Mouse (Mus musculus) thymus, adult 2 months (tissue): Measurements from ENCODE around the gene Fblim1. TPM values are rescaled to one million over a fixed set of nuclear protein-coding genes. Genes with fewer than 3 reads are reported as not detected.

Source experiments
- DNase-seq: peaks from one replicate; pipeline ENCODE4 v3.0.0; 2021
- H3K27ac ChIP-seq: fragments of 200-500 bp; 2 replicates; pipeline ENCODE4 v1.5.1; 2012; ENCODE audit warnings: low read length, control low read depth; ENCODE audit not compliant: control insufficient read depth, insufficient read depth
- H3K27me3 ChIP-seq: fragments of 200-500 bp; 2 replicates; pipeline ENCODE4 v1.6.1; 2012; ENCODE audit warnings: mild to moderate bottlenecking, low read length, moderate library complexity, mixed read lengths; ENCODE audit not compliant: control insufficient read depth, insufficient read depth
- H3K36me3 ChIP-seq: fragments of 200-500 bp; 2 replicates; pipeline ENCODE4 v1.6.1; 2012; ENCODE audit warnings: mild to moderate bottlenecking, low read length, moderate library complexity; ENCODE audit not compliant: control insufficient read depth, insufficient read depth
- H3K4me1 ChIP-seq: fragments of 200-500 bp; replicated peaks from 2 replicates; pipeline ENCODE4 v1.6.1; 2012; ENCODE audit warnings: low read length; ENCODE audit not compliant: control insufficient read depth, insufficient read depth
- H3K4me3 ChIP-seq: fragments of 200-500 bp; 2 replicates; pipeline ENCODE4 v1.5.1; 2012; ENCODE audit warnings: mild to moderate bottlenecking, low read length, control low read depth, moderate library complexity; ENCODE audit not compliant: control insufficient read depth, insufficient read depth
- CTCF ChIP-seq: fragments of 200-500 bp; IDR thresholded peaks from 2 replicates; pipeline ENCODE4 v1.5.1; 2012; ENCODE audit warnings: mild to moderate bottlenecking, control low read depth, low read length, moderate library complexity, borderline replicate concordance; ENCODE audit not compliant: control insufficient read depth, poor library complexity, insufficient read depth; ENCODE audit errors: extremely low read depth
- POLR2A ChIP-seq: fragments of 200-500 bp; IDR thresholded peaks from 2 replicates; pipeline ENCODE4 v1.6.1; 2012; ENCODE audit warnings: mild to moderate bottlenecking, low read length, control low read depth, moderate library complexity; ENCODE audit not compliant: control insufficient read depth, poor library complexity, insufficient read depth; ENCODE audit errors: extremely low read depth
- WGBS: fragments of 180-500 bp; shearing (Covaris S2); methylation state at CpG from one replicate; pipeline ENCODE4 v1.1.7; 2018; 5-methylcytosine and 5-hydroxymethylcytosine counted together
- polyA plus RNA-seq: library from polyadenylated mRNA; depleted of rRNA; stranded (reverse); fragments of >200 nt; gene quantifications from 2 replicates; pipeline ENCODE4 v1.2.3, GENCODE M21; 2012; rRNA removed

Fblim1 gene
- polyA plus RNA-seq = 9.5 and 16.2 TPM in 2 replicates

DNA sequence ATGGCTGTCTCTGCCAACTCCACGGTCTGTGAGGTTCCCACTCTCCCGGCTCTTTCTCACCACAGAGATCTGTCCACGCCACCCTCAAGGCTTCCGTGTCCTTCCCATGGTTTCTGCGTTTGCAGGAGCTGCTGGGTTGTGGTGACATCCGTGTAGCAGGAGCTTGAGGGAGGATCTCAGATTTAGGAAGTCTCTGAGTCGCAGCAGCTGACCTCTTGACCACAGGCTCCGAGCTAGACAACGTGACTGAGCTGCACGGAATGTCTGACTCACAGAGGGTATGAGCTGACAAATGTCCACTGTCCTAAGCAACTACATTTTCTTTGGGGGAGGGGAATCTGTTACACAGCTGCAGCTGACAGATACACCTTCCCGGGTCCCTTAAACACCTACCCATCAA is at the start of gene Fblim1:
TSS of gene Fblim1 (minus strand) at position 236 of the 400 bp plus-strand sequence.
- Histone ChIP-seq H3K27me3 (no peaks in the 10 kb centered on the region), H3K4me3 (no peak within 1 kb of the TSS), H3K36me3 (no peaks in the 10 kb centered on the region), H3K4me1 (no peaks in the 10 kb centered on the region), H3K27ac (no peak within 1 kb of the TSS)
- TF ChIP-seq CTCF (no peak), POLR2A (no peak)
- no peak for DNase-seq
- WGBS = 93% methylated on average over 11 of the region's 11 CpGs

DNA sequence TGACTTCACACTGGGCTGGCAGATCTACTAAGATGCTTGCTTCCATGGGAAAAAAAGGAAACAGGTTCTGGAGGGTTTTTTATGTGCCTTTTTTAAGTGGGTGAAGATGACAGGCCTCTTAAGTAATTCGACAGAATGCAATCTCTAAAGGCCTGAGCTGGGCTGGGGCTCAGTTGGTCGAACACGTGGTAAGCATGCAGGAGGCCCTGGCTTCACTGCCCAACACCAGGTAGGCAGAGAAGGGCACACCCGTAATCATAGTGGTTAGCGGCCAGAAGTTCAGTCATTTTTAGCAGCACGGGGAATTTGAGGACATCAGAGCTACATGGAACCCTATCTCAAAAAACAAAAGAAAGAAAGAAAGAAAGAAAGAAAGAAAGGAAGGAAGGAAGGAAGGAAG is 48.6 kb upstream of the Fblim1 start:
- Histone ChIP-seq H3K4me3 (no peak overlapping the region), H3K27ac (no peak overlapping the region), H3K4me1 (no peaks in the 10 kb centered on the region; the same call in 1 of the 2 replicates), H3K27me3 (no peaks in the 10 kb centered on the region), H3K36me3 (no peaks in the 10 kb centered on the region)
- no peak for DNase-seq
- WGBS = 95% methylated on average over 6 of the region's 6 CpGs
- TF ChIP-seq POLR2A (no peak), CTCF (no peak)

DNA sequence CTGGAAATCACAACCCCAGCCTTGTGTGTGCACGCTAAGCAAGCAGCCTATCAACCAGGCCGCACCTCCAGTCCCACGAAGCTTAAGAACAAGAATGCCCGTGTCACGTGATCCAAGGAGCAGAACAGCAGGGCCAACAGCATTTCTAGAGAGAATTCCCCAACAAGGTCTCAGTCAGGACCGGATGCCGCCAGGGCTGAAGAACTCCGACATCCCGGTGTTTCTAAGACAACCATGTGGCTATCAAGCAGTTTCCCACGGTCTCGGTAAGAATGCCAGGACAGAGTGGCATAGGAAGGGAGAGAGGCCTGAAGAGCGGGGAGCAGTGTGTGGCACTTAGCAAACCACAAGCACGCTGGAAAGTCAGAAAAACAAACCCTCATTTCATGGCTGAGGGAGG is 47.9 kb upstream of the Fblim1 start:
- H3K36me3 ChIP-seq = no peaks in the 10 kb centered on the region
- no peak for DNase-seq
- TF ChIP-seq POLR2A = no peak
- no peak for TF ChIP-seq CTCF
- no peak overlapping the region for H3K4me3 ChIP-seq
- 96% methylated on average over 13 of the region's 13 CpGs for WGBS
- no peaks in the 10 kb centered on the region for H3K27me3 ChIP-seq
- no peaks in the 10 kb centered on the region; the same call in 1 of the 2 replicates for H3K4me1 ChIP-seq
- no peak overlapping the region for H3K27ac ChIP-seq

DNA sequence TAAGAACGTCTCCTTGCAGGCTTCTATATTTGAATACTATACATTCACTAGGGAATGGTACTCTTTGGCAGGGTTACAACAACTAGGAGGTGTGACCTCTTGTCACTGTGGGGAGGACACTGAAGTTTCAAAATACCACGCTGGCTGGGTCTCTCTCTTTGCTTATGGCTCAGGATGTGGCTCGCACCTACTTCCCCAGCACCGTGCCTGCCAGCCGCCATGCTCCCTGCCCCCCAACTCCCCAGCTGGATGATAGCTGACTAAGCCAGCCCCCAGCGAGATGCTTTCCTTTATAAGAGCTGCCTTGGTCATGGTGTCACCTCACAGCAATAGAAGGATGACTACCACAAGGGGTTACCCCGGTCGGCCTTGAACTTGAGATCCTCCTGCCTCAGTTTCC is 47.1 kb upstream of the Fblim1 start:
- Histone ChIP-seq H3K36me3 (no peaks in the 10 kb centered on the region), H3K27me3 (no peaks in the 10 kb centered on the region), H3K4me1 (no peaks in the 10 kb centered on the region; the same call in 1 of the 2 replicates), H3K4me3 (no peak overlapping the region), H3K27ac (no peak overlapping the region)
- TF ChIP-seq CTCF (no peak), POLR2A (no peak)
- 37% methylated on average over 8 of the region's 8 CpGs for WGBS
- no peak for DNase-seq

DNA sequence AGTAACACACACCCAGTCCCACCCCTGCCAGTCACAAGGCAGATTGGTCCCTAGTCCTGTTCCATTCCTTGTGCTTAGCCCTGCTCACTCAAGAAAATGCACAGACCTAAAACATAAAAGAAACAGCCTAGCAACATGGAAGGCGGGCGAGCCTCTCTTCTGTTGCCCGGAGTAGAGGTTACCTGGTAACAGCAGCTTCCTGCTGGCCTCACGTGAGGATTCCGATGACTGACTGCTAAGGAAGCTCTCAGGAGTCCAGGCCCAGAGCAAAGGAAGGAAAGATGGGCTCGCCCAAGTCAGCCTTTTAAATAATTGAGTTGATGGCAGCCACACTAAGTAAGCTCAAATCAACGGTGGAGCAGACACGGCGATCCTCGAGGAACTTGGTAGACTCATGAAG is 46.0 kb upstream of the Fblim1 start:
- TF ChIP-seq CTCF (no peak), POLR2A (no peak)
- no peaks in the 10 kb centered on the region for H3K27me3 ChIP-seq
- no peaks in the 10 kb centered on the region; the same call in 1 of the 2 replicates for H3K4me1 ChIP-seq
- DNase-seq = no peak
- WGBS = 97% methylated on average over 10 of the region's 10 CpGs
- no peak overlapping the region for H3K4me3 ChIP-seq
- H3K36me3 ChIP-seq = no peaks in the 10 kb centered on the region
- H3K27ac ChIP-seq = no peak overlapping the region

DNA sequence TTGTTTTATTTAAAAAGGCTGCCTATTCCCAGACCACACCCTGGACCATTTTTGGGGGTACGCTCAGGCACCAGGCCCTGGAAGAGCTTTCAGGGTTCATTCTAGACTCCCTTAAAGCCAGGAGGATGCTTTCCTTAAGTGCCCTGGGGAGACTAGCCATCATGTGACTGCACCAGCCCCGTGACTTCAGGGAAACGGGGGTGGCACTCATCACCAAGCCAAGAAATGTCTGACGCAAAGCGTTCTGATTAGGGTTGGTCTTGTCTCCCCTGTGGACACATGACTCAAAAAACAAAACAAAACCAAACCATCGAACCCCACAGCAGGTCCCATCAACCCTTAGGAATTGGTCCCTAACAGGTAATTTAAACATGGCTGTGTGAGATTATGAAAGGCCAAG is 45.4 kb upstream of the Fblim1 start:
- TF ChIP-seq POLR2A = no peak
- 95% methylated on average over 6 of the region's 6 CpGs for WGBS
- H3K4me3 ChIP-seq = no peak overlapping the region
- no peaks in the 10 kb centered on the region for H3K36me3 ChIP-seq
- H3K27me3 ChIP-seq = no peaks in the 10 kb centered on the region
- no peak for DNase-seq
- no peak overlapping the region for H3K27ac ChIP-seq
- H3K4me1 ChIP-seq = no peaks in the 10 kb centered on the region; the same call in 1 of the 2 replicates

DNA sequence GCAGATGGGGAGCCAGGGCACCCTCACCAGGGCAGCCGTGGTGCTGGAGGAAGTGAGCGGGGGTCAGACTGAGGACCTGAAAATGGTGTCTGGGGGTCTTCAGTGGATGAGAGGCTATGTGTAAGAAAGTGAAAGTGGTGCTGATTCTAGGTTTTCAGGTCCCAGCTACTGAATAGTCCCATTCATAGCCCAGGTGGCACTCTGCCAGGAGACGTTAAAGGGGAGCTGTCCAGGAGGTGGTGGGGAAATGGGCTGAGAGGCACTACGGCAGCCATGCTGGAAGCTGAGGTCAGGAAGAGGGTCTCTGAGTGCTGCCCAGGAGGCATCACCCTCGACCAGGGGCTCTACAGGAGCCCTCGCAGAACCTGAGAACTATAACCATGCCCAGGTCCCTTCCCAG is 43.3 kb upstream of the Fblim1 start:
- H3K4me3 ChIP-seq = no peak overlapping the region
- H3K36me3 ChIP-seq = no peaks in the 10 kb centered on the region
- no peaks in the 10 kb centered on the region; the same call in 1 of the 2 replicates for H3K4me1 ChIP-seq
- no peaks in the 10 kb centered on the region for H3K27me3 ChIP-seq
- DNase-seq = no peak
- no peak overlapping the region for H3K27ac ChIP-seq
- 95% methylated on average over 6 of the region's 6 CpGs for WGBS
- TF ChIP-seq POLR2A (no peak), CTCF (no peak)
